Mouse (Mus musculus) Patski (cell line): Measurements from ENCODE around the gene Gemin5. TPM values are rescaled to one million over a fixed set of nuclear protein-coding genes. Genes with fewer than 3 reads are reported as not detected.

ENCODE experiments used
- ATAC-seq: fragments of 100-300 bp; one replicate; pipeline ENCODE4 v1.8.0; 2021
- CTCF ChIA-PET: fragments of 350-600 bp; sonication (Branson Sonifier 250); formaldehyde crosslinking; loops from one replicate; lab custom pipeline; 2022; ENCODE audit warnings: inconsistent platforms; lab: Charles Lee
- POLR2A ChIA-PET: fragments of 350-600 bp; sonication (Branson Sonifier 250); formaldehyde crosslinking; loops from one replicate; lab custom pipeline; 2022; ENCODE audit warnings: antibody characterized with exemption, inconsistent platforms; lab: Charles Lee
- DNase-seq: peaks from one replicate; pipeline ENCODE4 v3.0.0-alpha.2; 2011; ENCODE audit warnings: low read depth, low spot score
- H3K27me3 ChIP-seq: fragments of 371-371 bp; one replicate; pipeline ENCODE4 v1.5.1; 2021
- CTCF ChIP-seq: fragments of 100-300 bp; IDR thresholded peaks from one replicate; pipeline ENCODE4 v1.5.1; 2021
- in situ Hi-C: fragments of 300-500 bp; cut with MboI; formaldehyde crosslinking; loops from 3 replicates; pipeline ENCODE4 v1.11.1; 2018; ENCODE audit warnings: low pct_unique_long_range_greater_than_20kb, mixed read lengths
- polyA plus RNA-seq: library from polyadenylated mRNA; unstranded; gene quantifications from one replicate; pipeline ENCODE4 v1.2.3, GENCODE M21; 2021

Gemin5 gene
- polyA plus RNA-seq, 1 experiment from 2014 or later: 23.7 TPM

- POLR2A ChIA-PET: no interaction called here
- H3K27me3 ChIP-seq: no peaks in the 10 kb centered on the region
- in situ Hi-C loops: no loop called here
- CTCF ChIA-PET: no interaction called here
- no peak for DNase-seq
- no peak for TF ChIP-seq CTCF
- no peak for ATAC-seq
Observed at GRCm38 (mm10) chr11:58117044-58117652, 51.2 kb downstream of the Gemin5 start.

GRCm38 (mm10) chr11:58116560-58116959 lies 51.8 kb downstream of the Gemin5 start:
- in situ Hi-C loops: no loop called here
- H3K27me3 ChIP-seq: no peaks in the 10 kb centered on the region
- POLR2A ChIA-PET: no interaction called here
- DNase-seq (no peak), ATAC-seq (no peak)
- CTCF ChIA-PET: interaction anchor here (0.7 kb wide), 1 partner anchor 166 kb away, joined by 3 read pairs; no protein-coding TSS in a partner anchor
- no peak for TF ChIP-seq CTCF

- no peak for TF ChIP-seq CTCF
- DNase-seq (no peak), ATAC-seq (no peak)
- H3K27me3 ChIP-seq: no peaks in the 10 kb centered on the region
- ChIA-PET CTCF (interaction anchor here (1.2 kb wide), 1 partner anchor 56 kb away, joined by 3 read pairs; no protein-coding TSS in a partner anchor), POLR2A (no interaction called here)
- in situ Hi-C loops: no loop called here
Observed at GRCm38 (mm10) chr11:58107664-58108337, 60.5 kb downstream of the Gemin5 start.

DNA sequence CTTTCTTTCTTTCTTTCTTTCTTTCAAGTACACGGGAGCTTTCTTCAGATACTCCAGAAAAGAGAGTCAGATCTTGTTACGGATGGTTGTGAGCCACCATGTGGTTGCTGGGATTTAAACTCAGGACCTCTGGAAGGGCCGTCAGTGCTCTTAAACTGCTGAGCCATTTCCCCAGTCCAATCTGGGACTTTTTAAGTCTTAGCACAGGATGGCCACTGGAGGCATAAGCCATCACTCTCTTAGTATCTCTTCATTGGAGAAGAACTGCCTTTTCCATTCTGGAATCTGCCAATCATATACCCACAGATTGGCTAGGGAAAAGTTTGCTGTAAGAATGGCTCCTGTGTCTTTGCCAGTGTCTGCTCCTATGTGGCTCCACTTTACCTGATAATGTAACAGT lies 61.3 kb downstream of the Gemin5 start:
- in situ Hi-C loops: no loop called here
- ChIA-PET CTCF (interaction anchor here (1.2 kb wide), 1 partner anchor 57 kb away, joined by 3 read pairs; no protein-coding TSS in a partner anchor), POLR2A (no interaction called here)
- no peak for DNase-seq
- no peak for ATAC-seq
- TF ChIP-seq CTCF: no peak
- no peaks in the 10 kb centered on the region for H3K27me3 ChIP-seq

DNA sequence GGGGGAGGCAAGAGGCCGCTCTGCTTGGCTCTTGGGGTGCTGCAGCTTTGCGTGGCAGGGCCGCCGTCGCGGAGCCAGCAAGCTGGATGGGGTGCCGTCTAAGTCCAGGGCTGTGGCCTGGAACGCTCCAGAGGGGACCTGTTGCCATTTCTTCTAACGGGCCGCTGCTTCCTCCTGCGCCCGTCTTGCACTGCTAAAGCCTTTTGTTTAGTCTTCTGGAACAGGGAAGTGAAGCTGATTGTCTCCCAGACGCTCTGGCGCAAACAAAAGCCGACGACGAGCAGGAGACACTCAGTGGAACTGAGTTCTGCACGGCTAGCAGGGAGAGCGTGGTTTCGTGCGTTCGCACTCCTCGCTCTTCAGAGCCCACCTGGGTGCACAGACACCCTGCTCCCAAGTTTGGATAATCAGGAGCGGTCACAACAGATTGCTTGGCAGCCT lies 64.0 kb downstream of the Gemin5 start:
- no peaks in the 10 kb centered on the region for H3K27me3 ChIP-seq
- POLR2A ChIA-PET: no interaction called here
- peak; percentile 19 for DNase-seq
- CTCF ChIA-PET: no interaction called here
- peak; percentile 51 for ATAC-seq
- in situ Hi-C loops: loop anchor here (5.0 kb wide), 1 partner anchor 92 kb away; no protein-coding TSS in a partner anchor
- no peak for TF ChIP-seq CTCF

DNA sequence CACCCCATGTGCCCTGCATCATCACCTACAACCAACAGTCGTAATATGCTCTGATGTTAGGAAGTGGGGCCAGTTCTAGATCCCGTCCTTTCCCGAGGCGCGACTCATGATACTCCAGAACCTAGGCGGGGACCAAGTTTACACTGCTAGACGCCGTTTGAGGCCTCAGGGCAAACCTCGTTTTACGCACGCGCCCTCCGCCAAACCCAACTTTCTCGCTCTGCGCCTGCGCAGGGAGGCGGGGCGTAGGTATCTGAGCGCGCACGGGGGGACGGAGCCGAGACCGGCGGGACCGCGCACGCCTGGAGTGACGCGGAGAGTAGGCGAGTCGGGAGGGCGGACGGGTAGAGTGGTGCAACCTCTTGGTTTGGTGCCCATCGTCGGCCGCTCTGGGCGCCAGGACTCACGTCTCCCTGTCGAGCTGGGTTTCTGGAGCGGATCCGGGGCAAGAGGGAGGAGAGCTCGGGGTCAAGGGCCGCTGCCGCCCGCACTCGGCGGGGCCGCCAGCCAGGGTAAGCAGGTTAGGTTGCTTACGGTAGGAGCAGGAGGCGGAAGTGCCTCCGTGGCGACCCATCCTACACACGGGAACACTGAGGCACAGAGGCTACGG lies 64.5 kb downstream of the Gemin5 start, which contains the start of gene Cnot8:
Cnot8 (plus strand) TSS at position 457 of the 610 bp plus-strand sequence.
- CTCF ChIA-PET: no interaction called here
- no peak for TF ChIP-seq CTCF
- no peaks in the 10 kb centered on the region for H3K27me3 ChIP-seq
- peak; percentile 89 for ATAC-seq
- POLR2A ChIA-PET: interaction anchor here (0.9 kb wide), 1 partner anchor 38 kb away, joined by 3 read pairs; no protein-coding TSS in a partner anchor
- DNase-seq: peak; percentile 89
- in situ Hi-C loops: loop anchor here (5.0 kb wide), 1 partner anchor 92 kb away; no protein-coding TSS in a partner anchor

DNA sequence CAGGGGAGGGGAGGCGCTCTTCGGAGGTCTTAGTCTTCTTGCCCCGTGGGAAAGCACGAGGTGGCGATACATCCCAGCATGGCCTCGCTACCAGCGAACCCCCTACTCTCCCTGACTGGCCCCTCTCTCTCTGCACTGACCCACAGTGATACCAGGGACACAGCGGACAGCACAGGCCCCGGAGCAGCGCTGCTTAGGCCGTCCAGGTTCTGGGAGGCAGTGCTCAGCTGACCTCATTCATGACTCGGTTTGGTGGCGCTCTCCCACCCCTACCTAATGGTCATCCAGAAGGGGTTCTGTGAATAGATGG lies 65.0 kb downstream of the Gemin5 start:
- no peaks in the 10 kb centered on the region for H3K27me3 ChIP-seq
- ATAC-seq (peak; percentile 19), DNase-seq (no peak)
- ChIA-PET POLR2A (interaction anchor here (0.9 kb wide), 1 partner anchor 38 kb away, joined by 3 read pairs; no protein-coding TSS in a partner anchor), CTCF (no interaction called here)
- TF ChIP-seq CTCF: no peak
- in situ Hi-C loops: loop anchor here (5.0 kb wide), 1 partner anchor 91 kb away; no protein-coding TSS in a partner anchor

- ChIA-PET CTCF (no interaction called here), POLR2A (interaction anchor here (0.5 kb wide), 1 partner anchor 1123 kb away, joined by 3 read pairs; no protein-coding TSS in a partner anchor)
- DNase-seq: no peak
- H3K27me3 ChIP-seq: no peaks in the 10 kb centered on the region
- in situ Hi-C loops: loop anchor here (5.0 kb wide), 1 partner anchor 90 kb away; no protein-coding TSS in a partner anchor
- no peak for ATAC-seq
- no peak for TF ChIP-seq CTCF
Observed at GRCm38 (mm10) chr11:58102581-58103343, 65.6 kb downstream of the Gemin5 start.

- in situ Hi-C loops: loop anchor here (5.0 kb wide), 1 partner anchor 90 kb away; no protein-coding TSS in a partner anchor
- ATAC-seq (no peak), DNase-seq (no peak)
- ChIA-PET CTCF (no interaction called here), POLR2A (no interaction called here)
- H3K27me3 ChIP-seq: no peaks in the 10 kb centered on the region
- TF ChIP-seq CTCF: no peak
Observed at GRCm38 (mm10) chr11:58102146-58102545, 66.2 kb downstream of the Gemin5 start.

- ATAC-seq: no peak
- no peak for TF ChIP-seq CTCF
- ChIA-PET CTCF (no interaction called here), POLR2A (no interaction called here)
- DNase-seq: no peak
- H3K27me3 ChIP-seq: no peaks in the 10 kb centered on the region
- in situ Hi-C loops: loop anchor here (5.0 kb wide), 1 partner anchor 89 kb away; no protein-coding TSS in a partner anchor
Observed at GRCm38 (mm10) chr11:58101194-58101720, 67.1 kb downstream of the Gemin5 start.
